Mouse (Mus musculus): ENCODE results near the gene Fmo5.

Fmo5 gene

DNA sequence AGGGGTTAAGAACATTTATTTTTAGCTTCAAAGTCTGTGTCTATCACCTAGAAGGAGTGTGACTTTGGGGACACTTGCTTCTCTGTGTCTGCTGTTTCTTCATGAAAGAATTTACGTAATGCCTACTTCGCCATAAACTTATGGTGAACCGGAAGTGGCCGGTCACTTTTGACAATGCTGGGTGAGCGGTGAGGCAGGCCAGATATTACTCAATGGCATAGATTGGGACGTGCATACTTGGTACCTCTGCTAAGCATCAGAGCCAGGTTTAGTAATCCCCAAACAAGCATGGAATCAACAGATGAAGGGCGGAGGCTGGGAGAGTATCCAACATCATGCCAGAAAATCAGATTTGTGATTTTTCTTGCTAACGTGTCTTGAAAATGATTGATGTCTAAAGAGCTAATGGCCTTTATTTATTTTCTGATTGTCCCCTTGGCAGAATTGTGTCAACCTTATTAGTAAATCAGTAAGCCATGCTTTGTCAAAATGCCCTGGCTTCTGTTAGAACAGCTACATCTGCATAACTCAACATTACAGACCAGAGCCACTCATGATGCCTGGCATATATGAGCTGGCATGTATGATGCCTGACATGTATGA lies 2.8 kb downstream of the Fmo5 start:
- DNase-seq, result no peak

DNA sequence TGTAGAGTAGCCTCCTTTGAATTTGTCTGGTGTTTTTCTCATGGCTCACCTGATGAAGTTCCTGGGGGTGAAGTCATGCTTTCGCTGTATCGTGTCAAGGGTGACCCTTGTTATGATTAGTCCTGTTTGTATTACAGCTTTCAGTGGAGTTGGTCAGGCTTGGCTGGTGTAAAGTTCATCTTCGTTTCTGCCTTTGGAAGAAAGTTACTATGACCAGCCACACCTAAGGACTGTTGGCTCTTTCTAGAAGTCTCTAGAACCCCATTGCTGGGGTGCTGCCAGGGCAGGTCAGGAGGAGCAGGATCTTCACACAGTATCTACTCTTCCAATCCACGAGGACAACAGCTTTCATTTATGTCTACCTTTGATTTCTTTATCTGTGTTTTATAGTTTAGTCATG lies 4.9 kb downstream of the Fmo5 start:
- DNase-seq, result no peak

DNA sequence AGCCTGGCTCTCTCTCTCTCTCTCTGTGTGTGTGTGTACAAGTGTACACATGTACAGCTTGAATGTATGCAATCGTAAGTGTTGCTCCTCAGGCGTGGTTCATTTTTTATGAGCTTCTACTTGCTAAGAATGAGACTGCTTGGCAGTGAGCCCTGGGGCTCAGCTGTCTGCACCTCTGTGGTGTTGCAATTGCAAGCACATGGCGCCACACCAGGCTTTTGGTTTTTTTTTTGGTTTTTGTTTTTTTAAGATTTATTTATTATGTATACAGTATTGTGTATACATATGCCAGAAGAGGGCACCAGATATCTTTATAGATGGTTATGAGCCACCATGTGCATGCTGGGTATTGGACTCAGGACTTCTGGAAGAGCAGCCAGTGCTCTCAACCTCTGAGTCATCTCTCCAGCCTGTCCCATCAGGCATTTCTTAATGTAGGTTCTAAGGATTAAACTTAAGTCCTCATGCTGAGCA lies 5.7 kb downstream of the Fmo5 start:
- no peak for DNase-seq

DNA sequence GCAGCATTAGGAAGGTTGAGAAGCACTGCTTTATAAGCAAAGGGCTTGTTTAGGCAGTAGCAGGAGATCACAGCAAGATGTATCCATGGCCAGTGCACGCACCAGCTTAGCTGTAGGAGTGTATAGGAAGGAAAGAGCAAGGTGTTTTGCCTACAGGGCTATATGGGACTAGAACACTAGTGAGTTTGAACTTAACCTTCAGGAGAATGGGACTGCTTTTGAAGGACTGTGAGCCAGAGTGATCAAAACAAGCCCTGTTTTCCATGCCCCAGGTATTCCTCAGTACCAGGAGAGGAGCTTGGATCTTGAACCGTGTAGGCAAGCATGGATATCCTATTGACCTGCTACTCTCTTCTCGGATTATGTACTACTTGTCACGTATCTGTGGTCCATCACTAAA lies 12.8 kb downstream of the Fmo5 start:
- no peak for DNase-seq

- no peak for DNase-seq
Measured at GRCm38 (mm10) chr3:97642001-97642400, 13.4 kb downstream of the Fmo5 start.

GRCm38 (mm10) chr3:97648518-97648917 lies 19.9 kb downstream of the Fmo5 start:
- DNase-seq, result no peak

DNA sequence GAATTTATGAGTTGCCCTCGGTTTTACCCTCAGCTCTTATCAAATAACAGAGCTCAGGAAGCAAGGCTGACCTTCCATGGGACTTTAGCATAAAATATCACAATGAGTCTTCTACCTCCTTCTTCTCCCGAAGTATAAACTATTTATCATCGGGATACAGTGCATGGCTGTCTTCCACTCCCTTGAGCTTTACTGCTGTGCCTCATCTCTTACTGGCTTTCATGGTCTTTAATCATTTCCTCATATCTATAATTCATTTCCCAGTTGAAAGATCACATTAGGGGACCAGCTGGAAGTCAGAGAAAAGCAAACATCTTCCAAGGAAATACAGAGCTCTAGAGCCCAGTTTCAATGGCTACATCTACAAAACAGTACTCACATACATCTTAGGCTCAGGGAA lies 20.4 kb downstream of the Fmo5 start:
- DNase-seq, result no peak

DNA sequence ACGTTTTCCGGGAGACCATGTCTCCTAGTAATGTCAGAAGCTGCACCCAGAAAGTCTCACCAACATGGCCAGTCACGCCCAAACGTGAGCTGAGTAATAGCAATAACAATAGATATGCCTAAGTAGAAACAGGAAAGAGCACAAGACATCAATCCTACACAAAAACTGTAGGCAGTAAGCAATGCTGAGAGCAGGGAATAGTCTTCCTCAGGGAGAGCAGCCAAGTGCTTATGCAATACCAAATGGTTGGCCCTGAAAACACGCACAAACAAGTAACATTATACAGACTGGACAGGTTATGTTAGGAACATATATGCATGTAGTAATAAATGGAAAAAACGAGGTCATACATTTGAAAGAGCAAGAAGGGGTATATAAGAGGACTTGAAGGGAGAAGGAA lies 20.9 kb downstream of the Fmo5 start:
- no peak for DNase-seq

GRCm38 (mm10) chr3:97651604-97652003 lies 23.0 kb downstream of the Fmo5 start:
- no peak for DNase-seq

- DNase-seq, result no peak
Measured at GRCm38 (mm10) chr3:97653781-97654180, 25.2 kb downstream of the Fmo5 start.

- DNase-seq, result peak; percentile 16 to 17
Measured at GRCm38 (mm10) chr3:97654901-97655300, 26.3 kb downstream of the Fmo5 start.

DNA sequence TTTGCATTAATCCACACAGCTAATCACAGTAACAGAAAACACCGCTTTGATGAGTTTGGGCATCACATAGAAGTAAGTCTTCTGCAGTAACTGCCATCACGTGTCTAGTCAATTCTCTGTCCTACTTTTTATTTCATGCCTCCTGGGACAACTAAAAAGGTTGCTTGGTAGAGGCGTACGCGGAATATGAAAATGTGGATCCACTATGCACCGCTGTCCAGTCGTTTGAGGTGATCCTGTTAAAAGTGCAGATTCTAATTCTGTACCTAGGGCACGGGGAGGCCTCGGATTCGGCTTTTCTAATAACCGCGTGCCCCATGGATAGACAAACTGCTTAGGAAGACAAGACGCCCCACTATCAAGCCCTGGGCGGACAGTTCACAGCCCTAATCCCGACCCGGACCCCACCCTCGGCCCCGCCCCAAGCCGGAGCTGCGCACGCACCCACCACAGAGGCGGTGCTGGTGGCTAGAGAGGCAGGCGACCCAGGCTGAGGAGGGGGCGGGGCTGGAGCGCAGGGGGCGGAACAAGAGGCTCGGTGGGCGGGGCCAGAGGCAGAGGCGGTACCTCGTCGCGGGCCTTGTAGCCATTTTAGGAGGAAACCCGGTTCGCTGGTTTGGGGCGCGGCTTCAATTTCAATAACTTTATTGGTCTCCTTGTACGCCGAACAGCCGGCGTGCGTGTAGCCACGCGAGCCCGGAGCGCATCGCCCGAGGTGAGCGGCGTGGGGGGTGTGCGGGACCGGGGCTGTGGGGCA lies 29.2 kb downstream of the Fmo5 start, which contains the start of gene Prkab2:
Prkab2 (plus strand) TSS at position 539 of the 757 bp plus-strand sequence.
- peak; percentile 97 to 99 for DNase-seq

- peak; percentile 73 to 77 for DNase-seq
Measured at GRCm38 (mm10) chr3:97658426-97659193, 30.0 kb downstream of the Fmo5 start.

- no peak for DNase-seq
Measured at GRCm38 (mm10) chr3:97659746-97660145, 31.1 kb downstream of the Fmo5 start.

DNA sequence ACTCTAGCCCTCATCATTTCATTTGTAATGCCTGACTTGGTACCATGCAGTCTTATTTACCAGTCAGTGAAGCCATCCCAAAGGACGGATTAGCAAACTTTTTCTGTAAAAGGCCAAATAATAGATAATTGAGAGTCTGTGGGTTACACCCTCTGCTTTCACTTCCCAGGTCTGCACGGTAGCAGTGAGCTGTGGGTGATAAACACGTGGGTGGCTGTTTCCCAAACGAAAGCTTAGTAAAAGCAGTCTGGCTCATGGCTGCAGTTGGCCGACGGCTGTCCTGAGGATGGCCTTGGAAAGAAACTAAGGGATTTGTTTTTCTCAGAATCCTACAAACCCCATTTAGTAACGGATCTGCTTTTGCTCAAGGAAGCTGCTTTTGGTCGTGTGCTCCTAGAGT lies 32.6 kb downstream of the Fmo5 start:
- DNase-seq, result no peak

- DNase-seq, result no peak
Measured at GRCm38 (mm10) chr3:97665525-97665924, 36.9 kb downstream of the Fmo5 start.

GRCm38 (mm10) chr3:97666154-97666553 lies 37.5 kb downstream of the Fmo5 start:
- DNase-seq, result no peak

GRCm38 (mm10) chr3:97667093-97667675 lies 38.6 kb downstream of the Fmo5 start:
- DNase-seq, result no peak

DNA sequence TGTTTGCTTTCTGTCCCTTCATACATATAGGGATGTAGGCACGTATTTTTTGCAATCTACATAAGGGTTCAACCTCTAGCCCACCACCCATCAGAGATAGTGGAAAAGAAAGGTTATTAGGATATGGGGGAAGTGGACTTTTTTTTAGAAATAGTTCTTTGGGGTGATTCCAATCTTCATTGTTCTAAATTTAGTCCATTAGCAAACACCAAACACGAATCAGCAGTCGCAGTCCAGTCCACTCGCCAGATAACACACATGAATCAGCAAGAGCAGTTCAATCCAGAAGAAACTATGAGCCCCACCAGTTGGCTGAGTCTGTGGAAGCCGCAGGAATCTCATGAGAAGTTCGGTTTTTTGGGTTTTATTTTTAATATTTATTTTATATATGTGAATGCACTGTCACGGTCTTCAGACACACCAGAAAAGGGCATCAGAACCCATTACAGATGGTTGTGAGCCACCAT lies 46.1 kb downstream of the Fmo5 start, which contains the start of gene Gm17651:
Gm17651 (minus strand) TSS at position 51 of the 467 bp plus-strand sequence.
- DNase-seq, result no peak

- DNase-seq, result no peak
Measured at GRCm38 (mm10) chr3:97676126-97676525, 47.5 kb downstream of the Fmo5 start.

GRCm38 (mm10) chr3:97678416-97678815 lies 49.8 kb downstream of the Fmo5 start:
- DNase-seq, result no peak

- peak; percentile 72 to 76 for DNase-seq
Measured at GRCm38 (mm10) chr3:97680631-97681320, 52.2 kb downstream of the Fmo5 start.
